Mouse (Mus musculus) liver, embryonic 15.5 days (tissue): ENCODE results near the gene Brd9. TPM values are rescaled to one million over a fixed set of nuclear protein-coding genes. Genes with fewer than 3 reads are reported as not detected.
"Not testable (repeated sequence)": the region's sequence is repeated elsewhere in the genome, so short reads cannot be mapped to it uniquely, and the experiment has no call there.

ENCODE experiments used
- ATAC-seq: fragments of 200-750 bp; cut with Nextera tagmentation; 2 replicates; pipeline ENCODE4 v1.8.0; 2017; ENCODE audit warnings: moderate number of reproducible peaks, mild to moderate bottlenecking, moderate library complexity; ENCODE audit not compliant: insufficient read depth
- H3K27ac ChIP-seq: fragments of 300-500 bp; sonication (generic); replicated peaks from 2 replicates; pipeline ENCODE4 v1.5.1; 2015; ENCODE audit warnings: mild to moderate bottlenecking, inconsistent platforms
- H3K27me3 ChIP-seq: fragments of 300-500 bp; sonication (generic); 2 replicates; pipeline ENCODE4 v1.6.1; 2015; ENCODE audit warnings: mild to moderate bottlenecking, inconsistent platforms
- H3K36me3 ChIP-seq: fragments of 300-500 bp; sonication (generic); replicated peaks from 2 replicates; pipeline ENCODE4 v1.6.1; 2015; ENCODE audit warnings: moderate library complexity, mild to moderate bottlenecking, inconsistent platforms
- H3K4me1 ChIP-seq: fragments of 300-500 bp; sonication (generic); replicated peaks from 2 replicates; pipeline ENCODE4 v1.6.1; 2015; ENCODE audit warnings: inconsistent platforms
- H3K4me2 ChIP-seq: fragments of 300-500 bp; sonication (generic); 2 replicates; pipeline ENCODE4 v1.6.1; 2015; ENCODE audit warnings: moderate library complexity, mild to moderate bottlenecking, inconsistent platforms
- H3K4me3 ChIP-seq: fragments of 300-500 bp; sonication (generic); replicated peaks from 2 replicates; pipeline ENCODE4 v1.5.1; 2015; ENCODE audit warnings: mild to moderate bottlenecking, inconsistent platforms
- H3K9ac ChIP-seq: fragments of 300-500 bp; sonication (generic); 2 replicates; pipeline ENCODE4 v1.6.1; 2015; ENCODE audit warnings: moderate library complexity, mild to moderate bottlenecking, inconsistent platforms
- H3K9me3 ChIP-seq: fragments of 300-500 bp; sonication (generic); replicated peaks from 2 replicates; pipeline ENCODE4 v1.6.1; 2016; ENCODE audit warnings: inconsistent platforms
- WGBS: fragments of 180-500 bp; shearing (Covaris S2); methylation state at CpG from one replicate; pipeline ENCODE4 v1.1.7; 2015; ENCODE audit warnings: mixed read lengths; ENCODE audit not compliant: insufficient replicate concordance; 5-methylcytosine and 5-hydroxymethylcytosine counted together
- polyA plus RNA-seq: library from polyadenylated mRNA; unstranded; fragments of >200 nt; fragmentation: Nextera tagmentation; extraction: Ambion mirVana; gene quantifications from 2 replicates; pipeline ENCODE4 v1.2.1, GENCODE M21; 2015

The Brd9 gene
- polyA plus RNA-seq, 1 experiment from 2014 or later: 12.4 TPM

DNA sequence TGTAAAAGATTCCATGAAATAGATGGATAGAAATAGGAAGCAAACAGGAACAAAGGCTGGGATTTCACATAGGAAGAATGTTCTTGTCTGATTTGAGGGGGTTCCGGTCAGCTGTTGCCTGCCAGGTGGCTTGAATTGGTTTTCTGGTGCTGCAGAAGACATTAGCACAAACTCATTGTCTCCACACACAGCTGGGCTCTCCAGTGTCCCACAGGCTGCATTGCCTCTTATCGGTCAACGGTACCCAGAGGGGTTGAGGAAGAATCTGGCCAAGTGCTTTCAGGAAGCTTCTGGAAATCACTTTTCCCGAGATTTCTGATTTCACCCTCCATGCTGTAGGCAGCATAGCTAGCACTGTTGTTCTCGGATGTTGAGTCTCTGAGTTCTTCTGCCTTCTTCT lies 53.7 kb downstream of the Brd9 start:
- Histone ChIP-seq H3K4me1 (peaks cover 15% of the 10 kb centered on the region), H3K36me3 (no peaks in the 10 kb centered on the region), H3K9ac (no peak overlapping the region), H3K9me3 (no peaks in the 10 kb centered on the region), H3K27ac (no peak overlapping the region), H3K27me3 (no peaks in the 10 kb centered on the region), H3K4me3 (no peak overlapping the region), H3K4me2 (no peak overlapping the region)
- no peak for ATAC-seq
- WGBS: 56% methylated on average over 5 of the region's 5 CpGs

DNA sequence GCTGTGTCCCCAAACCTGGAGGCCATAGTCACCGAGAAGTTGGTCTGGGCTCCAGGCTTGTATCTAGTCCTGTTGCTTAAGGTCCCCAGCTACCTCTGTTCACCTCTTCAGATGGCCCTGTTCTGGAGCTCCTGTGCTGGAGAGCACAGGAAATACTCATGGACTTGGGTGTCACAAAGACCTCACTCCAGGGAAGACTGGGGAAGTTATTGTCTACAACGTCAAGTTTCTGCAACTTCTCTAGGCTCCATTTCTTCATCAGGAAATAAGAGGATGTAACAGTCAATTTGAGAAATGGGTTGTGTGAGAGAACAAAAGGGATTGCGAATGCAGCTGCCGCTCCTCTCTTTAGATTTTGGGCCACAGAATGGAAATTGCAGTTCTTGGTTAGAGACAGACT lies 58.8 kb downstream of the Brd9 start:
- Histone ChIP-seq H3K4me1 (peaks cover 2% of the 10 kb centered on the region), H3K27me3 (peaks cover 8% of the 10 kb centered on the region; the same call in 1 of the 2 replicates), H3K27ac (no peak overlapping the region), H3K36me3 (no peaks in the 10 kb centered on the region), H3K4me2 (no peak overlapping the region), H3K4me3 (no peak overlapping the region), H3K9me3 (no peaks in the 10 kb centered on the region), H3K9ac (no peak overlapping the region)
- no peak for ATAC-seq
- WGBS: 50% methylated on average over 4 of the region's 4 CpGs

DNA sequence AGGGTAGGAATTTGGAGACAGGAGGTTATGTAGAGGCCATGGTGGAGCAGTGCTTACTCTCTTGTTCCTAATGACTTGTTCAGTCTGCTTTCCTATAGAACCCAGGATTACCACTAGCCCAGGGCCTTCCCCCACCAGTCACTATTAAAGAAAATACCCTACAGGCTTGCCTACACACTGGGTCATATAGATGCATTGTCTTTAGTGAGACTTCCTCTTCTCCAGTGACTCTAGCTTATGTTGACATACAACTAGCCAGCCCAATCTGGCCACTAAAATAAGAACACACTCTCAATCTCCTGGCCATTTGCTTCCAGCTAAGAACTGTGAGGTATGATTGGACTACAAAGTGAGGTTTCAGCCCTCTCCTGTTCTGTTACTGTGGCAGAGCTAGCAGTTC lies 62.9 kb downstream of the Brd9 start:
- H3K4me1 ChIP-seq: no peaks in the 10 kb centered on the region
- no peaks in the 10 kb centered on the region for H3K36me3 ChIP-seq
- no peaks in the 10 kb centered on the region for H3K9me3 ChIP-seq
- H3K9ac ChIP-seq: no peak overlapping the region
- H3K4me3 ChIP-seq: no peak overlapping the region
- peaks cover 13% of the 10 kb centered on the region; the same call in 1 of the 2 replicates for H3K27me3 ChIP-seq
- ATAC-seq: no peak
- H3K27ac ChIP-seq: no peak overlapping the region
- no peak overlapping the region for H3K4me2 ChIP-seq

DNA sequence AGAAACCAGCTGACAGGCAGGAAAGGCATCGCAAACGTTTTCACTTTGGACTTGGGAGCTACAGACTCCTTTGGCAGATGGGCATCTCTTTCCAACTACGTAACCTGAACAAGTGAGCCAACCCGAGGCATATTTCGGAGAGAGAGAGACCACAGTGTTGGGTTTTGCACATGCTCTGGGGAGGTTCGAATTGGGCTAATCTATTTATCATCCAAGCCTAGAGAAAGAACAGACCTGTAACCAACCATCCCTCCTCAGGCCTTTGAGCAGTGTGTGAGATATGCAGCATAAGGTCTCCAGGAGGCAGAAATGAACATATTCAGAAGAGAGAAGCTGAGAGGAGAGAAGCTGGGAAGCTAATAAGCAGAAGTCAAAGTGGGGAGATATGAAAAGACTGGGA lies 63.4 kb downstream of the Brd9 start:
- Histone ChIP-seq H3K9me3 (no peaks in the 10 kb centered on the region), H3K9ac (no peak overlapping the region), H3K4me2 (no peak overlapping the region), H3K27me3 (peaks cover 16% of the 10 kb centered on the region), H3K36me3 (no peaks in the 10 kb centered on the region), H3K4me1 (no peaks in the 10 kb centered on the region), H3K27ac (no peak overlapping the region), H3K4me3 (no peak overlapping the region)
- WGBS: 70% methylated on average over 6 of the region's 6 CpGs
- no peak for ATAC-seq

DNA sequence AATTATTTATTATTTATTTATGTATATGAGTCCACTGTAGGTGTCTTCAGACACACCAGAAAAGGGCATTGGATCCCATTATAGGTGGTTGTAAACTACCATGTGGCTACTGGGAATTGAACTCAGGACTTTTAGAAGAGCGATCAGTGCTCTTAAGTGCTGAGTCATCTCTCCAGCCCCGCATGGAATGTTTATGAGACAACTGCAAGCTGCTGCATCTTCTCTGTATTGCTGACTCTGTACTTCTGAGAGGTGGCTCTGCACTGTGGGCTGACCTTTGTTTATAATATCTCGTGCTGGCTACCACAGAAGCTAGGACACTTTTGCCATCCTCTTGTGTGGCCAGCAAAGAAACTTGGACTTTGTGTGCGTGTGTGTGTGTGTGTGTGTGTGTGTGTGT lies 63.9 kb downstream of the Brd9 start:
- no peak for ATAC-seq
- WGBS: 43% methylated on average over 4 of the region's 4 CpGs
- H3K36me3 ChIP-seq: no peaks in the 10 kb centered on the region

DNA sequence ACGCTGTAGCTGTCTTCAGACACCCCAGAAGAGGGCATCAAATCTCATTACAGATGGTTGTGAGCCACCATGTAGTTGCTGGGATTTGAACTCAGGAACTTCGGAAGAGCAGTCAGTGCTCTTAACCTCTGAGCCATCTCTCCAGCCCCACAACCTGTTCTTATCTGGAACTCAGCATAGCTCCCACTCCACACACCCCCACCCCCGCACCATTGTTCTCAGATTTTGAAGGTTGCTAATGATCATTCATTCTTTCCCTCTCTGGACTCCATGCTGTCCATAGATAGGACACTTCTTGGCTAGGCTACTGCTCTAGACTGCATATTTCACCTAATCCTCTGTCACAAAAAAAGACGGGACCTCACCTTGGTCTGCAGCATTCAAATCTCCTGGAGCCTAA lies 69.3 kb downstream of the Brd9 start:
- H3K9ac ChIP-seq, H3K36me3 ChIP-seq, H3K27ac ChIP-seq, H3K4me3 ChIP-seq, H3K4me2 ChIP-seq, ATAC-seq, H3K9me3 ChIP-seq: not testable (repeated sequence)
- 75% methylated on average over 4 of the region's 4 CpGs for WGBS
- peaks cover 24% of the 10 kb centered on the region for H3K4me1 ChIP-seq
- H3K27me3 ChIP-seq: peaks cover 63% of the 10 kb centered on the region

More for the DNA sequence above, 63.9 kb downstream of the Brd9 start:
- Histone ChIP-seq H3K27ac (no peak overlapping the region), H3K4me3 (no peak overlapping the region), H3K27me3 (peaks cover 21% of the 10 kb centered on the region), H3K9me3 (no peaks in the 10 kb centered on the region), H3K4me2 (no peak overlapping the region), H3K9ac (no peak overlapping the region), H3K4me1 (no peaks in the 10 kb centered on the region)

DNA sequence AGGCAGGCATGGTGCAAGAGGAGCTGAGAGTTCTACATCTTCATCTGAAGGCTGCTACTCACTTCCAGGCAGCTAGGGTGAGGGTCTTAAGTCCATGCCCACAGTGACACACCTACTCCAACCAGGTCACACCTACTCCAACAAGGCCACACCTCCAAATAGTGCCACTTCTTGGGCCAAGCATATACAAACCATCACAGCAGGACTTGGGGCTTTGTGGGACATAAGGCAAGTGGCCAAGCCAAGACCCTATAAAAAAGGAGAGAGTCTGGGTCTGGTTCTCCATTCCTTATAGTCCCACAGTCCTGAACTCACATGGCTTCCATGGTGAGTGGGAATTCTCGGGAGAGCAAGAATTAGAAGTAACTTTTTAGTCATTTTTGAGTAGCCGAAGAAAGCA lies 70.6 kb downstream of the Brd9 start:
- Histone ChIP-seq H3K27me3 (peaks cover 76% of the 10 kb centered on the region), H3K4me1 (peaks cover 24% of the 10 kb centered on the region)
- H3K9me3 ChIP-seq, ATAC-seq, H3K36me3 ChIP-seq, H3K27ac ChIP-seq, H3K4me3 ChIP-seq, H3K4me2 ChIP-seq, H3K9ac ChIP-seq: not testable (repeated sequence)
- WGBS: 70% methylated on average over 2 of the region's 2 CpGs

DNA sequence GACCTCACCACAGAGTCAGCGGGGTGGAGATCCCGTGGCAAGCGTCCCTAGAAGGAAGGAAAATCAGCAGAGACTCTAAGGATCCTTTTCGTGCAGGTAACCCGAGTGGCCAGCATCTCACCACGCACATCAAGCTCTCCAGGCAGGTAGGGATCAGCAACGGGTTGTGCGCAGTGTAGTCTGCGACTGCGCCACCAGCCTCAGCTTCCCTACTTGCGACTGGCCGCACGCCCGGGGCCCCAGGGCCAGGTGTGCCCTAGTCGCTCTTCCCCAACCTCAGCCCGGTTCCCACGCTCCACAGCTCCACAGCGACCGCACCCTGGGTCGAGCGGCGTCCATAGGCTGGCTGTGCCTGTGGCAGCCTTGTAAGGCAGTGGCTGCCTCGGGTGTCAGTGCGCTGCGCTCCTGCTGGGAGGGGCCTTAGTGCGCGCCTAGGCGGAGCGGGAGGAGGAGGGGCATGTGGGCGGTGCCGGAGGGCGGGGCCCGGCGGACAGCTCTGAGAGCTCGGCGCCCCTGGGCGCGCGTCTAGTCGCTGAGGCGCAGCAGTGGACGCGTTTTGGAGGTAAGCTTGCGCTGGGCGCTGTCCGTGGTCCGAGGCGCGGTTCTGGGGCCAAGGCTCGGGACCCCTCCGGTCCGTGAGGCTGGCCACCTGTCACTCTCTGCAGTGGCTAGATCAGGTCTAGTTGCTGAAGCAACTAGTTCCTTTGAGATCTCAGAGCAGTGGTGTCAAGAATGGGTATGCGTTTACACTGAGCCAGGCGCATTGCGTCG lies 71.5 kb downstream of the Brd9 start, which contains the start of gene Tppp:
Gene Tppp (plus strand): TSS at position 460 of the 771 bp plus-strand sequence.
- peaks cover 24% of the 10 kb centered on the region for H3K4me1 ChIP-seq
- no peak within 1 kb of the TSS for H3K27ac ChIP-seq
- peak within 1 kb of the TSS; percentile 46; the same call in 1 of the 2 replicates for H3K9ac ChIP-seq
- peak within 1 kb of the TSS; percentile 92 for H3K4me2 ChIP-seq
- WGBS: under 1% methylated on average over 56 of the region's 56 CpGs
- H3K9me3 ChIP-seq: no peaks in the 10 kb centered on the region
- peaks cover 86% of the 10 kb centered on the region for H3K27me3 ChIP-seq
- H3K36me3 ChIP-seq: no peaks in the 10 kb centered on the region
- peak within 1 kb of the TSS; percentile 58 for H3K4me3 ChIP-seq
- peak; percentile 97 for ATAC-seq

DNA sequence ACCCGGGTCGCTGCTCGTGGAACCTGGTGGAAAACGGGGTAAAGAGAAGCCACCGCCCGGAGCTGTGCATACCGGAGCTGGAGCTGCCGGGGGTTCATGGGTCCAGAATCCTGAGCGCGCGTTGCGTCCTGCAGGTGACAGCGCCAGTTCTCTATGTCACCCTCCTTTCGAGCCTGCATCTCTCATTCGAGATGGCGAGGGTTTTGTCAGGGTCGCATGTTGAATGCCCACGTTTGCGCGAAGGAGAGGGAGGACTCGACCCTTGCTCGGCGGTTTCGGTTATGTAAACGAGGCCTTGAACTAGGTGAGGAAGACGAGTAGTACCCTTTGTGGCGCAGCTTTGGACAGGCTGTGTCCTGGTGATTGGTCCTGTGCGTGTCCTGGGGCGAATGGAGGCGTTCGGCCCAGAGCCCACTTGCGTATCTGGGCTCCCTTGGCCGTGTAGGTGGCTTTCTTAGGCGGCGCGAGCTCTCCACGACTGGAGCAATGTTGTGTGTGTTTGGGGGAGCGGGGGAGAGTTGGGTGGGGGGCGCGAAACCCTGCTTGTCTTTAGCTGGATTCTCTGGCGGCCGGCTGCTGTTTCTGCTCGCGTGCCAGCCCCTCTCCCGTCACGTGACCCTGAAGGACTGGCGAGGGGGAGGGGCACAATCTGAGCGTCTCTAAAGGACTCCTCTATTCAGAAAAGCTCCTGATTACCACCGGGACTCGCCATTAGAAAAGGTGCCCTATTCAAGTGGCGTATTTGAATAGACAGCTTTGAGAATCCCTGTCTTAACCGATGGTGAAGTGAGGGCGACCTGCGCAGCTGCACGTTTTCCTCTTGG lies 72.4 kb downstream of the Brd9 start:
- peak overlapping the region; percentile 58 for H3K4me3 ChIP-seq
- no peak overlapping the region for H3K27ac ChIP-seq
- peaks cover 24% of the 10 kb centered on the region for H3K4me1 ChIP-seq
- no peaks in the 10 kb centered on the region for H3K9me3 ChIP-seq
- no peak overlapping the region for H3K9ac ChIP-seq
- no peaks in the 10 kb centered on the region for H3K36me3 ChIP-seq
- H3K4me2 ChIP-seq: peak overlapping the region; percentile 92
- WGBS: 1% methylated on average over 55 of the region's 55 CpGs
- peaks cover 90% of the 10 kb centered on the region for H3K27me3 ChIP-seq
- ATAC-seq: peak; percentile 10; the same call in 1 of the 2 replicates
